ENCODE assay signal across 8 mouse cellular contexts in genomic region chr11:116109441-116110081, GRCm38 (mm10). TPM values are rescaled to one million over a fixed set of nuclear protein-coding genes. Genes with fewer than 3 reads are reported as not detected.
A peak's percentile ranks its signal among the peaks of the same experiment; 100 is the strongest.
DNase-seq lines count a peak whose midpoint lies in the region; ATAC-seq and TF ChIP-seq lines count a peak whose summit lies in the region.

No protein-coding gene starts in this region.

- intact Hi-C loops in left cerebral cortex, adult 2 months (cut with DNase I) = no loop called here

- peak overlapping the region; percentile 73 for H3K27ac ChIP-seq in left cerebral cortex, adult 2 months
- H3K27ac ChIP-seq in embryonic fibroblast, embryonic 13.5 days (ENCODE audit: insufficient read depth, low read length) = peak overlapping the region; percentile 66
- no peak overlapping the region for H3K27ac ChIP-seq in liver, embryonic 14.5 days

- 0 out of 2 replicates have a peak, but pooled peaks have one; percentile 9 for TF ChIP-seq POLR2A in embryonic fibroblast, embryonic 13.5 days (IDR thresholded peaks at IDR 0.05; ENCODE audit: low read depth, low read length)

- no peaks in the 10 kb centered on the region for H3K9me3 ChIP-seq in liver, embryonic 14.5 days (ENCODE audit: control insufficient read depth, low read length)

- no peaks in the 10 kb centered on the region for H3K36me3 ChIP-seq in liver, embryonic 14.5 days (replicated peaks; ENCODE audit: control insufficient read depth, insufficient read depth, low read depth)

- no peak for DNase-seq in left cerebral cortex, adult 2 months (ENCODE audit: extremely low spot score in 1 of 2, low spot score in 2 of 2)
- no peak for DNase-seq in left cerebral cortex, adult 9 months (ENCODE audit: low spot score in 2 of 2)
- peak; percentile 59 for DNase-seq in induced T-regulatory cell, adult 2 months (ENCODE audit: low read depth)
- DNase-seq in liver, embryonic 14.5 days (ENCODE audit: low read depth in 3 of 3, low spot score in 3 of 3) = no peak
- peak; percentile 37 for DNase-seq in retina, embryonic 14.5 days (ENCODE audit: low spot score)
- no peak for DNase-seq in natural killer cell, adult 2 months (ENCODE audit: low spot score in 2 of 2)
- no peak for DNase-seq in cerebellum, postnatal 36 days

- H3K4me1 ChIP-seq in embryonic fibroblast, embryonic 13.5 days (ENCODE audit: control insufficient read depth, insufficient read depth, low read length) = peaks cover 6% of the 10 kb centered on the region
- peaks cover 1 to 7% of the 10 kb centered on the region in 2 experiments; a peak in 3 of 4 replicates for H3K4me1 ChIP-seq in liver, embryonic 14.5 days (replicated peaks; ENCODE audit: control insufficient read depth in 2 of 2, insufficient read depth in 2 of 2, low read length in 1 of 2)

- peak overlapping the region; percentile 56 for H3K4me2 ChIP-seq in liver, embryonic 14.5 days (ENCODE audit: low read depth)

- WGBS in liver, embryonic 14.5 days (ENCODE audit: insufficient replicate concordance) = under 1% methylated on average over 68 of the region's 70 CpGs

- H3K4me3 ChIP-seq in left cerebral cortex, adult 2 months = peak overlapping the region; percentile 47
- H3K4me3 ChIP-seq in embryonic fibroblast, embryonic 13.5 days (ENCODE audit: insufficient read depth, low read length) = peak overlapping the region; percentile 67
- H3K4me3 ChIP-seq in liver, embryonic 14.5 days (ENCODE audit: insufficient read depth in 1 of 2, low read depth in 2 of 2, low read length in 2 of 2) = peak overlapping the region; percentile 26 to 50

- no peak for TF ChIP-seq EP300 in liver, embryonic 14.5 days (IDR thresholded peaks at IDR 0.05; ENCODE audit: low read depth)

- ATAC-seq in liver, embryonic 14.5 days (ENCODE audit: insufficient read depth) = peak; percentile 11; the same call in 1 of the 2 replicates

- no peak for TF ChIP-seq CTCF in left cerebral cortex, adult 2 months (IDR thresholded peaks at IDR 0.05)
- no peak for TF ChIP-seq CTCF in embryonic fibroblast, embryonic 13.5 days (IDR thresholded peaks at IDR 0.05; ENCODE audit: borderline replicate concordance, insufficient read depth, low read length)
- no peak for TF ChIP-seq CTCF in liver, embryonic 14.5 days (IDR thresholded peaks at IDR 0.05; ENCODE audit: low read depth)

- peak overlapping the region; percentile 25; the same call in 1 of the 2 replicates for H3K9ac ChIP-seq in liver, embryonic 14.5 days (replicated peaks)

- peaks cover 38% of the 10 kb centered on the region for H3K27me3 ChIP-seq in liver, embryonic 14.5 days (ENCODE audit: control insufficient read depth, insufficient read depth, low read length)

RNA-seq across cellular contexts. Expression of gene Trim47, which starts 17.4 kb away (rescaled TPM):
- total RNA-seq in left cerebral cortex, adult 2 months (2021) = 1 to 10 TPM; 5.2 to 8.0 TPM
- 21.5 and 25.1 TPM in 2 replicates for polyA plus RNA-seq in embryonic fibroblast, embryonic 13.5 days (2011; ENCODE audit: insufficient read length, low read depth, missing spikeins)
- polyA plus RNA-seq in liver, embryonic 14.5 days (2012; rRNA removed) = 1.8 and 2.0 TPM in 2 replicates
- polyA plus RNA-seq in liver, embryonic 14.5 days (2014; fragmentation: Nextera tagmentation; extraction: Ambion mirVana) = 2.2 and 3.2 TPM in 2 replicates

RNA-seq across cellular contexts. Expression of gene Trim65, which starts 21.4 kb away (rescaled TPM):
- total RNA-seq in left cerebral cortex, adult 2 months (2021) = 1 to 10 TPM; 7.6 to 9.1 TPM
- 2.8 and 2.9 TPM in 2 replicates for polyA plus RNA-seq in embryonic fibroblast, embryonic 13.5 days (2011; ENCODE audit: insufficient read length, low read depth, missing spikeins)
- 1.4 and 1.5 TPM in 2 replicates for polyA plus RNA-seq in liver, embryonic 14.5 days (2012; rRNA removed)
- polyA plus RNA-seq in liver, embryonic 14.5 days (2014; fragmentation: Nextera tagmentation; extraction: Ambion mirVana) = 0.83 and 0.97 TPM in 2 replicates

RNA-seq across cellular contexts. Expression of gene Wbp2, which starts 22.8 kb away (rescaled TPM):
- 100 to 1,000 TPM; 387 to 414 TPM for total RNA-seq in left cerebral cortex, adult 2 months (2021)
- 55.1 and 63.8 TPM in 2 replicates for polyA plus RNA-seq in embryonic fibroblast, embryonic 13.5 days (2011; ENCODE audit: insufficient read length, low read depth, missing spikeins)
- 46.2 and 57.4 TPM in 2 replicates for polyA plus RNA-seq in liver, embryonic 14.5 days (2012; rRNA removed)
- polyA plus RNA-seq in liver, embryonic 14.5 days (2014; fragmentation: Nextera tagmentation; extraction: Ambion mirVana) = 74.5 and 87.6 TPM in 2 replicates

RNA-seq across cellular contexts. Expression of gene Mrpl38, which starts 29.1 kb away (rescaled TPM):
- total RNA-seq in left cerebral cortex, adult 2 months (2021) = 10 to 100 TPM; 59.4 to 66.8 TPM
- 31.6 and 32.5 TPM in 2 replicates for polyA plus RNA-seq in embryonic fibroblast, embryonic 13.5 days (2011; ENCODE audit: insufficient read length, low read depth, missing spikeins)
- 17.5 and 24.8 TPM in 2 replicates for polyA plus RNA-seq in liver, embryonic 14.5 days (2012; rRNA removed)
- 39.5 and 49.2 TPM in 2 replicates for polyA plus RNA-seq in liver, embryonic 14.5 days (2014; fragmentation: Nextera tagmentation; extraction: Ambion mirVana)

RNA-seq across cellular contexts. Expression of gene Unc13d, which starts 31.8 kb away (rescaled TPM):
- total RNA-seq in left cerebral cortex, adult 2 months (2021) = 1 to 10 TPM; 1.5 to 2.0 TPM
- polyA plus RNA-seq in embryonic fibroblast, embryonic 13.5 days (2011; ENCODE audit: insufficient read length, low read depth, missing spikeins) = not detected in 2 replicates
- 18.7 and 19.6 TPM in 2 replicates for polyA plus RNA-seq in liver, embryonic 14.5 days (2012; rRNA removed)
- polyA plus RNA-seq in liver, embryonic 14.5 days (2014; fragmentation: Nextera tagmentation; extraction: Ambion mirVana) = 14.9 and 16.8 TPM in 2 replicates

Comparison
In these comparisons a context has a peak if more than half of its experiments do, and no peak if none do; other contexts are left out.
1. DNase-seq: peak in induced T-regulatory cell, adult 2 months (single experiment) and retina, embryonic 14.5 days (single experiment); none in left cerebral cortex, adult 2 months (0 of 2), left cerebral cortex, adult 9 months (0 of 2), liver, embryonic 14.5 days (0 of 3), natural killer cell, adult 2 months (0 of 2) and cerebellum, postnatal 36 days (0 of 2).
2. Peak in every context shown above with its lines, with median percentiles within 50 percentile points of each other: H3K4me3 ChIP-seq.